Mouse (Mus musculus) intestine, postnatal 0 days (tissue): ENCODE measurements around the gene Dbr1. TPM values are rescaled to one million over a fixed set of nuclear protein-coding genes. Genes with fewer than 3 reads are reported as not detected.
"Not testable (repeated sequence)": the region's sequence is repeated elsewhere in the genome, so short reads cannot be mapped to it uniquely, and the experiment has no call there.

Source experiments
- ATAC-seq: fragments of 200-750 bp; cut with Nextera tagmentation; 2 replicates; pipeline ENCODE4 v1.8.0; 2017; ENCODE audit warnings: mild to moderate bottlenecking, moderate TSS enrichment, moderate library complexity
- H3K27ac ChIP-seq: fragments of 300-500 bp; sonication (generic); 2 replicates; pipeline ENCODE4 v1.5.1; 2014; ENCODE audit warnings: mild to moderate bottlenecking, low read depth, low read length, moderate library complexity
- H3K27me3 ChIP-seq: fragments of 300-500 bp; sonication (generic); replicated peaks from 2 replicates; pipeline ENCODE4 v1.6.1; 2014; ENCODE audit warnings: low read length, mixed read lengths; ENCODE audit not compliant: control insufficient read depth, insufficient read depth
- H3K36me3 ChIP-seq: fragments of 300-500 bp; sonication (generic); 2 replicates; pipeline ENCODE4 v1.6.1; 2014; ENCODE audit warnings: mild to moderate bottlenecking, moderate library complexity; ENCODE audit not compliant: control insufficient read depth, insufficient read depth
- H3K4me1 ChIP-seq: fragments of 300-500 bp; sonication (generic); replicated peaks from 2 replicates; pipeline ENCODE4 v1.6.1; 2014; ENCODE audit warnings: antibody characterized with exemption, low read length, mixed read lengths; ENCODE audit not compliant: control insufficient read depth, insufficient read depth
- H3K4me2 ChIP-seq: fragments of 300-500 bp; sonication (generic); replicated peaks from 2 replicates; pipeline ENCODE4 v1.6.1; 2014; ENCODE audit warnings: low read depth, mild to moderate bottlenecking, moderate library complexity
- H3K4me3 ChIP-seq: fragments of 300-500 bp; sonication (generic); 2 replicates; pipeline ENCODE4 v1.5.1; 2014; ENCODE audit warnings: low read depth, low read length
- H3K9ac ChIP-seq: fragments of 300-500 bp; sonication (generic); 2 replicates; pipeline ENCODE4 v1.6.1; 2014; ENCODE audit warnings: mild to moderate bottlenecking, low read depth, low read length
- H3K9me3 ChIP-seq: fragments of 300-500 bp; sonication (generic); 2 replicates; pipeline ENCODE4 v1.6.1; 2016; ENCODE audit warnings: mixed run types; ENCODE audit not compliant: control insufficient read depth
- CTCF ChIP-seq: sonication (generic); IDR thresholded peaks from 2 replicates; pipeline ENCODE4 v1.5.1; 2016; ENCODE audit warnings: low read depth, mild to moderate bottlenecking, control low read depth, antibody characterized with exemption, moderate library complexity
- WGBS: fragments of 180-500 bp; shearing (Covaris S2); extraction: QIAGEN DNeasy Blood & Tissue Kit; methylation state at CpG from one replicate; pipeline ENCODE4 v1.1.7; 2014; 5-methylcytosine and 5-hydroxymethylcytosine counted together
- polyA plus RNA-seq: library from polyadenylated mRNA; unstranded; fragments of >200 nt; fragmentation: Nextera tagmentation; extraction: Ambion mirVana; gene quantifications from 2 replicates; pipeline ENCODE4 v1.2.1, GENCODE M21; 2015

The Dbr1 gene
- polyA plus RNA-seq, 1 experiment from 2014 or later = 11.6 TPM

- Histone ChIP-seq H3K27ac (peak within 1 kb of the TSS; percentile 94), H3K9me3 (no peaks in the 10 kb centered on the region), H3K36me3 (no peaks in the 10 kb centered on the region), H3K9ac (peak within 1 kb of the TSS; percentile 75), H3K4me2 (peak within 1 kb of the TSS; percentile 85), H3K4me1 (no peaks in the 10 kb centered on the region), H3K4me3 (peak within 1 kb of the TSS; percentile 87), H3K27me3 (no peaks in the 10 kb centered on the region)
- under 1% methylated on average over 70 of the region's 70 CpGs for WGBS
- peak; percentile 96 for ATAC-seq
- no peak for TF ChIP-seq CTCF
Measured at GRCm38 (mm10) chr9:99568347-99569070, 7.1 kb upstream of the Dbr1 start, which contains the start of gene Armc8. Gene Armc8 (minus strand): TSS chr9:99568899.

GRCm38 (mm10) chr9:99569071-99569397 lies 6.6 kb upstream of the Dbr1 start:
- peak overlapping the region; percentile 87 for H3K4me3 ChIP-seq
- H3K36me3 ChIP-seq = no peaks in the 10 kb centered on the region
- TF ChIP-seq CTCF = no peak
- under 1% methylated on average over 9 of the region's 9 CpGs for WGBS
- peak overlapping the region; percentile 94 for H3K27ac ChIP-seq
- no peak for ATAC-seq
- H3K9me3 ChIP-seq = no peaks in the 10 kb centered on the region
- H3K9ac ChIP-seq = peak overlapping the region; percentile 75
- H3K4me1 ChIP-seq = no peaks in the 10 kb centered on the region
- H3K27me3 ChIP-seq = no peaks in the 10 kb centered on the region
- H3K4me2 ChIP-seq = peak overlapping the region; percentile 85

- no peak overlapping the region for H3K9ac ChIP-seq
- H3K4me2 ChIP-seq = no peak overlapping the region
- peaks cover 33% of the 10 kb centered on the region for H3K36me3 ChIP-seq
- 35% methylated on average over 2 of the region's 2 CpGs for WGBS
- H3K9me3 ChIP-seq = no peaks in the 10 kb centered on the region
- no peak for ATAC-seq
- no peaks in the 10 kb centered on the region for H3K27me3 ChIP-seq
- peak; percentile 87 for TF ChIP-seq CTCF
- H3K4me1 ChIP-seq = no peaks in the 10 kb centered on the region
- H3K4me3 ChIP-seq = no peak overlapping the region
- H3K27ac ChIP-seq = no peak overlapping the region
Measured at GRCm38 (mm10) chr9:99580655-99581054, 5.1 kb downstream of the Dbr1 start.

GRCm38 (mm10) chr9:99587505-99588202 lies 12.1 kb downstream of the Dbr1 start:
- WGBS = 27% methylated on average over 8 of the region's 8 CpGs
- ATAC-seq = no peak
- Histone ChIP-seq H3K9me3 (no peaks in the 10 kb centered on the region), H3K4me3 (no peak overlapping the region), H3K36me3 (peaks cover 17% of the 10 kb centered on the region), H3K27me3 (no peaks in the 10 kb centered on the region), H3K4me1 (no peaks in the 10 kb centered on the region), H3K27ac (no peak overlapping the region), H3K9ac (no peak overlapping the region), H3K4me2 (no peak overlapping the region)
- peak; percentile 92 for TF ChIP-seq CTCF

- no peaks in the 10 kb centered on the region for H3K9me3 ChIP-seq
- no peak for TF ChIP-seq CTCF
- 66% methylated on average over 8 of the region's 8 CpGs for WGBS
- H3K27ac ChIP-seq = no peak overlapping the region
- no peak overlapping the region for H3K9ac ChIP-seq
- H3K4me3 ChIP-seq = no peak overlapping the region
- no peaks in the 10 kb centered on the region for H3K36me3 ChIP-seq
- H3K4me1 ChIP-seq = no peaks in the 10 kb centered on the region
- no peaks in the 10 kb centered on the region for H3K27me3 ChIP-seq
- H3K4me2 ChIP-seq = no peak overlapping the region
- no peak for ATAC-seq
Measured at GRCm38 (mm10) chr9:99591144-99591543, 15.5 kb downstream of the Dbr1 start.

- not testable (repeated sequence) for H3K4me2 ChIP-seq, H3K4me1 ChIP-seq, ATAC-seq, H3K4me3 ChIP-seq, H3K27ac ChIP-seq, H3K27me3 ChIP-seq, H3K9ac ChIP-seq, H3K9me3 ChIP-seq, H3K36me3 ChIP-seq
- 94% methylated on average over 6 of the region's 6 CpGs for WGBS
Measured at GRCm38 (mm10) chr9:99599127-99599526, 23.5 kb downstream of the Dbr1 start.
